25 mouse cellular contexts compared by ENCODE assay signal in genomic region chr4:150880364-150880763, GRCm38 (mm10). TPM values are rescaled to one million over a fixed set of nuclear protein-coding genes. Genes with fewer than 3 reads are reported as not detected.
DNase-seq lines count a peak whose midpoint lies in the region; ATAC-seq and TF ChIP-seq lines count a peak whose summit lies in the region.
"Had no signal": no experiment of that assay in that cellular context is flagged by ENCODE, and none has a peak within 500 bp of the region (broad histone marks: within the 10 kb centered on the region; RNA-seq: fewer than 3 reads in every experiment).

No protein-coding gene starts in this region.

- WGBS in hindbrain, embryonic 10.5 days: 85% methylated on average over 5 of the region's 5 CpGs
- whole genome bisulfite sequencing in midbrain, postnatal 0 days: 84% methylated on average over 5 of the region's 5 CpGs

- H3K4me3 ChIP-seq in hindbrain, embryonic 10.5 days: no peak overlapping the region
- H3K4me3 ChIP-seq in midbrain, postnatal 0 days (ENCODE audit: low read depth, low read length): no peak overlapping the region
- H3K4me3 ChIP-seq: forebrain, embryonic 10.5 days; forebrain, embryonic 13.5 days; gastrocnemius, adult 2 months; heart, embryonic 10.5 days; heart, embryonic 13.5 days; hindbrain, embryonic 12.5 days; hindbrain, embryonic 15.5 days had no signal

- no peak for TF ChIP-seq CTCF in midbrain, postnatal 0 days (IDR thresholded peaks at IDR 0.05)

- peak; percentile 49 for DNase-seq in heart, adult 11 months
- DNase-seq in heart, adult 9 months (ENCODE audit: low spot score in 2 of 2): no peak
- DNase-seq in ES-CJ7 (ENCODE audit: low read depth, low spot score) (peak; percentile 67), WW6 (ENCODE audit: low read depth, low spot score) (peak; percentile 61)
- DNase-seq in hindbrain, embryonic 10.5 days (ENCODE audit: low spot score): no peak
- no peak for DNase-seq in midbrain, postnatal 0 days (ENCODE audit: low spot score)
- DNase-seq: adrenal gland, postnatal 10 days; cerebellum, adult 11 months; cerebellum, adult 8-10 months; cerebellum, postnatal 14 days; gastrocnemius, adult 2 months; gastrocnemius, postnatal 14 days; heart, adult 18-20 months; heart, postnatal 14 days; heart, postnatal 4 days had no signal

- peaks cover 26% of the 10 kb centered on the region for H3K9me3 ChIP-seq in hindbrain, embryonic 10.5 days
- H3K9me3 ChIP-seq in midbrain, postnatal 0 days (ENCODE audit: low read length): peaks cover 10% of the 10 kb centered on the region; the same call in 1 of the 2 replicates

- no peak overlapping the region for H3K4me2 ChIP-seq in midbrain, postnatal 0 days (ENCODE audit: low read depth, low read length, poor library complexity, severe bottlenecking)
- H3K4me2 ChIP-seq: forebrain, embryonic 13.5 days; heart, embryonic 13.5 days; hindbrain, embryonic 12.5 days; hindbrain, embryonic 15.5 days had no signal

- no peaks in the 10 kb centered on the region for H3K27me3 ChIP-seq in hindbrain, embryonic 10.5 days (ENCODE audit: insufficient read depth, poor library complexity, severe bottlenecking)
- H3K27me3 ChIP-seq in midbrain, postnatal 0 days (ENCODE audit: insufficient read depth, low read length): no peaks in the 10 kb centered on the region
- H3K27me3 ChIP-seq: forebrain, embryonic 13.5 days; heart, embryonic 13.5 days; hindbrain, embryonic 12.5 days; hindbrain, embryonic 15.5 days; Patski had no signal

- peaks cover 9% of the 10 kb centered on the region; the same call in 1 of the 2 replicates for H3K36me3 ChIP-seq in hindbrain, embryonic 10.5 days
- H3K36me3 ChIP-seq in midbrain, postnatal 0 days (ENCODE audit: insufficient read depth, low read length): no peaks in the 10 kb centered on the region
- H3K36me3 ChIP-seq: G1E; heart, embryonic 13.5 days; hindbrain, embryonic 15.5 days had no signal

- H3K9ac ChIP-seq in midbrain, postnatal 0 days (replicated peaks; ENCODE audit: low read length, poor library complexity, severe bottlenecking): no peak overlapping the region
- H3K9ac ChIP-seq: forebrain, embryonic 13.5 days; heart, embryonic 13.5 days; hindbrain, embryonic 12.5 days; hindbrain, embryonic 15.5 days had no signal

- peaks cover 8% of the 10 kb centered on the region; the same call in 1 of the 2 replicates for H3K4me1 ChIP-seq in hindbrain, embryonic 10.5 days (replicated peaks)
- H3K4me1 ChIP-seq in midbrain, postnatal 0 days (ENCODE audit: insufficient read depth, low read length): no peaks in the 10 kb centered on the region
- H3K4me1 ChIP-seq: forebrain, embryonic 13.5 days; heart, embryonic 13.5 days; hindbrain, embryonic 12.5 days; hindbrain, embryonic 15.5 days had no signal

- ATAC-seq in megakaryocyte, adult 5-6 weeks (ENCODE audit: poor library complexity, severe bottlenecking): no peak
- ATAC-seq in midbrain, postnatal 0 days (ENCODE audit: low FRiP score): no peak
- ATAC-seq: forebrain, embryonic 13.5 days; forebrain, embryonic 16.5 days; Patski had no signal

- no peak overlapping the region for H3K27ac ChIP-seq in hindbrain, embryonic 10.5 days
- H3K27ac ChIP-seq in midbrain, postnatal 0 days (ENCODE audit: low read depth, low read length): no peak overlapping the region
- H3K27ac ChIP-seq: forebrain, embryonic 10.5 days; forebrain, embryonic 13.5 days; gastrocnemius, adult 2 months; heart, embryonic 10.5 days; heart, embryonic 13.5 days; hindbrain, embryonic 12.5 days; hindbrain, embryonic 15.5 days had no signal

RNA-seq across cellular contexts. Expression of gene Errfi1, which starts 26.6 kb away (rescaled TPM):
- 1.8 and 3.7 TPM in 2 replicates for total RNA-seq in megakaryocyte, adult 5-6 weeks (2015)
- 2.3 and 3.4 TPM in 2 replicates for total RNA-seq in megakaryocyte, adult 5-6 weeks (2017)
- 29.7 and 32.1 TPM in 2 replicates for polyA plus RNA-seq in hindbrain, embryonic 10.5 days (2016; fragmentation: Nextera tagmentation; extraction: Ambion mirVana)
- 33.0 and 33.9 TPM in 2 replicates for total RNA-seq in midbrain, postnatal 0 days (2014; rRNA removed)
- polyA plus RNA-seq in midbrain, postnatal 0 days (2015; fragmentation: Nextera tagmentation; extraction: Ambion mirVana): 20.3 and 21.0 TPM in 2 replicates
- polyA plus RNA-seq: G1E had no signal

RNA-seq across cellular contexts. Expression of gene Park7, which starts 33.9 kb away (rescaled TPM):
- total RNA-seq in megakaryocyte, adult 5-6 weeks (2015): 118 and 123 TPM in 2 replicates
- 153 and 156 TPM in 2 replicates for total RNA-seq in megakaryocyte, adult 5-6 weeks (2017)
- 449 and 453 TPM in 2 replicates for polyA plus RNA-seq in hindbrain, embryonic 10.5 days (2016; fragmentation: Nextera tagmentation; extraction: Ambion mirVana)
- total RNA-seq in midbrain, postnatal 0 days (2014; rRNA removed): 167 and 180 TPM in 2 replicates
- polyA plus RNA-seq in midbrain, postnatal 0 days (2015; fragmentation: Nextera tagmentation; extraction: Ambion mirVana): 427 and 453 TPM in 2 replicates

RNA-seq across cellular contexts. Expression of gene Tnfrsf9, which starts 34.0 kb away (rescaled TPM):
- 0.11 and 2.2 TPM in 2 replicates for total RNA-seq in megakaryocyte, adult 5-6 weeks (2015)
- 0.26 and 0.81 TPM in 2 replicates for total RNA-seq in megakaryocyte, adult 5-6 weeks (2017)
- polyA plus RNA-seq in hindbrain, embryonic 10.5 days (2016; fragmentation: Nextera tagmentation; extraction: Ambion mirVana): 0.17 and 0.57 TPM in 2 replicates
- total RNA-seq in midbrain, postnatal 0 days (2014; rRNA removed): not detected in 2 replicates
- polyA plus RNA-seq in midbrain, postnatal 0 days (2015; fragmentation: Nextera tagmentation; extraction: Ambion mirVana): 0.25 and 0.29 TPM in 2 replicates

Comparison
In these comparisons a context has a peak if more than half of its experiments do, and no peak if none do; other contexts are left out.
1. DNase-seq: peak in heart, adult 11 months (single experiment), ES-CJ7 (single experiment) and WW6 (single experiment); none in heart, adult 9 months (0 of 2), hindbrain, embryonic 10.5 days (single experiment) and midbrain, postnatal 0 days (single experiment).